Mouse (Mus musculus): ENCODE measurements around the gene Xpo4. TPM values are rescaled to one million over a fixed set of nuclear protein-coding genes. Genes with fewer than 3 reads are reported as not detected.

Gene Xpo4
- polyA plus RNA-seq, 1 experiment from 2014 or later, result 33.6 TPM

Other genes with a start within 250 kb of the Xpo4 start
- gene Ift88, start 241.4 kb downstream of the Xpo4 start, polyA plus RNA-seq (2016; fragmentation: Nextera tagmentation; extraction: Ambion mirVana), result 16.8 and 17.0 TPM in 2 replicates
- gene Il17d, start 140.7 kb downstream of the Xpo4 start, polyA plus RNA-seq (2016; fragmentation: Nextera tagmentation; extraction: Ambion mirVana), result 3.5 and 4.8 TPM in 2 replicates
- gene Eef1akmt1, start 93.8 kb downstream of the Xpo4 start, polyA plus RNA-seq (2016; fragmentation: Nextera tagmentation; extraction: Ambion mirVana), result 100 and 110 TPM in 2 replicates
- gene Gm49361, start 80.7 kb upstream of the Xpo4 start, polyA plus RNA-seq (2016; fragmentation: Nextera tagmentation; extraction: Ambion mirVana), result not detected in 2 replicates
- 29.6 and 30.6 TPM in 2 replicates for gene Lats2, start 93.0 kb upstream of the Xpo4 start, polyA plus RNA-seq (2016; fragmentation: Nextera tagmentation; extraction: Ambion mirVana)
- gene Sap18, start 132.8 kb upstream of the Xpo4 start, polyA plus RNA-seq (2016; fragmentation: Nextera tagmentation; extraction: Ambion mirVana), result 26.0 and 27.8 TPM in 2 replicates
- gene Ska3, start 160.8 kb upstream of the Xpo4 start, polyA plus RNA-seq (2016; fragmentation: Nextera tagmentation; extraction: Ambion mirVana), result 56.7 and 57.3 TPM in 2 replicates
- gene Mrpl57, start 160.8 kb upstream of the Xpo4 start, polyA plus RNA-seq (2016; fragmentation: Nextera tagmentation; extraction: Ambion mirVana), result 135 and 136 TPM in 2 replicates
- 78.4 and 81.2 TPM in 2 replicates for gene Zdhhc20, start 224.8 kb upstream of the Xpo4 start, polyA plus RNA-seq (2016; fragmentation: Nextera tagmentation; extraction: Ambion mirVana)